Mouse (Mus musculus) adipocyte (in vitro differentiated cells): ENCODE measurements around the gene Glis3.

Experiments used
- DNase-seq: peaks from one replicate; pipeline ENCODE4 v3.0.0-alpha.2; 2016; ENCODE audit warnings: low spot score

Glis3 gene

GRCm38 (mm10) chr19:28655166-28655565 lies 24.7 kb downstream of the Glis3 start:
- DNase-seq: no peak

- DNase-seq: no peak
Observed at GRCm38 (mm10) chr19:28650836-28651235, 29.0 kb downstream of the Glis3 start.

GRCm38 (mm10) chr19:28649489-28649888 lies 30.4 kb downstream of the Glis3 start:
- no peak for DNase-seq

- no peak for DNase-seq
Observed at GRCm38 (mm10) chr19:28648881-28649280, 31.0 kb downstream of the Glis3 start.

GRCm38 (mm10) chr19:28647424-28647823 lies 32.5 kb downstream of the Glis3 start:
- DNase-seq: no peak

GRCm38 (mm10) chr19:28646286-28646685 lies 33.6 kb downstream of the Glis3 start:
- no peak for DNase-seq

- no peak for DNase-seq
Observed at GRCm38 (mm10) chr19:28640861-28641381, 39.0 kb downstream of the Glis3 start.

GRCm38 (mm10) chr19:28635991-28636553 lies 43.8 kb downstream of the Glis3 start:
- no peak for DNase-seq

- no peak for DNase-seq
Observed at GRCm38 (mm10) chr19:28634986-28635385, 44.9 kb downstream of the Glis3 start.

GRCm38 (mm10) chr19:28628416-28628815 lies 51.5 kb downstream of the Glis3 start:
- DNase-seq: peak; percentile 64

- no peak for DNase-seq
Observed at GRCm38 (mm10) chr19:28626189-28626588, 53.7 kb downstream of the Glis3 start.

GRCm38 (mm10) chr19:28624571-28624970 lies 55.3 kb downstream of the Glis3 start:
- DNase-seq: no peak

GRCm38 (mm10) chr19:28623726-28624125 lies 56.2 kb downstream of the Glis3 start:
- DNase-seq: peak; percentile 66

- no peak for DNase-seq
Observed at GRCm38 (mm10) chr19:28621608-28622505, 58.0 kb downstream of the Glis3 start.

GRCm38 (mm10) chr19:28617736-28618135 lies 62.1 kb downstream of the Glis3 start:
- DNase-seq: no peak

GRCm38 (mm10) chr19:28617191-28617590 lies 62.7 kb downstream of the Glis3 start:
- no peak for DNase-seq

GRCm38 (mm10) chr19:28616487-28616886 lies 63.4 kb downstream of the Glis3 start:
- no peak for DNase-seq

- DNase-seq: no peak
Observed at GRCm38 (mm10) chr19:28612249-28612648, 67.6 kb downstream of the Glis3 start.

- peak; percentile 19 for DNase-seq
Observed at GRCm38 (mm10) chr19:28608747-28609146, 71.1 kb downstream of the Glis3 start.

GRCm38 (mm10) chr19:28608277-28608676 lies 71.6 kb downstream of the Glis3 start:
- peak; percentile 74 for DNase-seq

- DNase-seq: no peak
Observed at GRCm38 (mm10) chr19:28600866-28601265, 79.0 kb downstream of the Glis3 start.

- no peak for DNase-seq
Observed at GRCm38 (mm10) chr19:28594215-28594614, 85.7 kb downstream of the Glis3 start.

GRCm38 (mm10) chr19:28592981-28593380 lies 86.9 kb downstream of the Glis3 start:
- DNase-seq: no peak
